ENCODE assay signal across 9 mouse cellular contexts in genomic region chr8:125282531-125282930, GRCm38 (mm10).
DNase-seq lines count a peak whose midpoint lies in the region; ATAC-seq and TF ChIP-seq lines count a peak whose summit lies in the region.
"Had no signal": no experiment of that assay in that cellular context is flagged by ENCODE, and none has a peak within 500 bp of the region (broad histone marks: within the 10 kb centered on the region; RNA-seq: fewer than 3 reads in every experiment).

No protein-coding gene starts in this region.

- peak; percentile 13 for DNase-seq in liver
- DNase-seq in liver, postnatal 0 days, result no peak
- no peak for DNase-seq in embryonic facial prominence, embryonic 10.5 days (ENCODE audit: low spot score)
- peak; percentile 55 for DNase-seq in heart, adult 8-10 months (ENCODE audit: low spot score)
- DNase-seq in lung, postnatal 10 days, result peak; percentile 41
- DNase-seq in cerebellum, postnatal 4 days (ENCODE audit: low spot score in 2 of 2), result no peak
- DNase-seq in thymus, postnatal 0 days (ENCODE audit: low spot score), result no peak
- DNase-seq: adrenal gland, adult 8-10 months; thymus, postnatal 14 days had no signal

- H3K9ac ChIP-seq in liver, postnatal 0 days (replicated peaks), result no peak overlapping the region

- H3K36me3 ChIP-seq in liver, postnatal 0 days (replicated peaks; ENCODE audit: insufficient read depth, low read length), result no peaks in the 10 kb centered on the region
- no peaks in the 10 kb centered on the region for H3K36me3 ChIP-seq in embryonic facial prominence, embryonic 10.5 days (replicated peaks)

- no peak overlapping the region for H3K4me2 ChIP-seq in liver, postnatal 0 days (ENCODE audit: low read depth, low read length)

- TF ChIP-seq EP300 in liver, postnatal 0 days (IDR thresholded peaks at IDR 0.05; ENCODE audit: low read depth), result no peak

- 0 out of 2 replicates have a peak, but pooled peaks cover 6% of the 10 kb centered on the region for H3K27me3 ChIP-seq in liver, postnatal 0 days (ENCODE audit: insufficient read depth, low read length)
- H3K27me3 ChIP-seq in embryonic facial prominence, embryonic 10.5 days (replicated peaks; ENCODE audit: low read depth, poor library complexity, severe bottlenecking), result peaks cover 37% of the 10 kb centered on the region

- no peak for TF ChIP-seq CTCF in liver, postnatal 0 days (IDR thresholded peaks at IDR 0.05; ENCODE audit: low read depth)

- H3K27ac ChIP-seq in liver, postnatal 0 days (ENCODE audit: low read depth), result no peak overlapping the region
- peak overlapping the region; percentile 65; the same call in 1 of the 2 replicates for H3K27ac ChIP-seq in embryonic facial prominence, embryonic 10.5 days (replicated peaks)

- no peak overlapping the region for H3K4me3 ChIP-seq in liver, postnatal 0 days (ENCODE audit: low read depth, low read length)
- H3K4me3 ChIP-seq in embryonic facial prominence, embryonic 10.5 days, result no peak overlapping the region

- WGBS in liver, postnatal 0 days (ENCODE audit: insufficient replicate concordance), result 34% methylated on average over 7 of the region's 7 CpGs
- WGBS in embryonic facial prominence, embryonic 10.5 days, result 64% methylated on average over 7 of the region's 7 CpGs

- no peaks in the 10 kb centered on the region for H3K9me3 ChIP-seq in liver, postnatal 0 days (ENCODE audit: low read length)
- no peaks in the 10 kb centered on the region for H3K9me3 ChIP-seq in embryonic facial prominence, embryonic 10.5 days

- 0 out of 2 replicates have a peak, but pooled peaks cover 2% of the 10 kb centered on the region for H3K4me1 ChIP-seq in liver, postnatal 0 days (ENCODE audit: insufficient read depth)
- H3K4me1 ChIP-seq in embryonic facial prominence, embryonic 10.5 days, result peaks cover 79% of the 10 kb centered on the region

- no peak for ATAC-seq in liver, postnatal 0 days

Comparison
In these comparisons a context has a peak if more than half of its experiments do, and no peak if none do; other contexts are left out.
1. DNase-seq: peak in liver (single experiment), heart, adult 8-10 months (single experiment) and lung, postnatal 10 days (single experiment); none in liver, postnatal 0 days (single experiment), embryonic facial prominence, embryonic 10.5 days (single experiment), cerebellum, postnatal 4 days (0 of 2) and thymus, postnatal 0 days (single experiment).